Mouse (Mus musculus): ENCODE measurements at regions not wholly inside any gene's neighbourhood (a gene's known extent, or its start where the extent isn't known, plus 50 kb on each side); places are given as distances from the start of the nearest gene placed in this dataset.

- H3K27ac ChIP-seq (ENCODE audit: insufficient read depth, low read depth, low read length, poor library complexity, severe bottlenecking), result no peak overlapping the region
- no peak for DNase-seq (ENCODE audit: low read depth, low spot score)
- H3K36me3 ChIP-seq (ENCODE audit: control insufficient read depth, insufficient read depth, low read length, poor library complexity, severe bottlenecking), result no peaks in the 10 kb centered on the region
- TF ChIP-seq ZNF384 (IDR thresholded peaks at IDR 0.05; ENCODE audit: low read depth, low read length) (no peak), MAFK (IDR thresholded peaks at IDR 0.05; ENCODE audit: insufficient read depth, low read depth, low read length) (no peak), ZC3H11A (IDR thresholded peaks at IDR 0.05; ENCODE audit: borderline replicate concordance, low read depth, low read length) (no peak), HCFC1 (IDR thresholded peaks at IDR 0.05; ENCODE audit: borderline replicate concordance, insufficient read depth, low read length) (no peak), CHD2 (IDR thresholded peaks at IDR 0.05; ENCODE audit: low read depth, low read length) (no peak)
- no peak overlapping the region for H3K4me3 ChIP-seq (ENCODE audit: insufficient read depth in 1 of 2, low read depth in 1 of 2, low read length in 2 of 2, poor library complexity in 1 of 2, severe bottlenecking in 1 of 2)
- in situ Hi-C loops (cut with MboI; ENCODE audit: low sequenced_read_pairs in 2 of 2, unreplicated experiment in 2 of 2), result no loop called here
- no peaks in the 10 kb centered on the region for H3K9me3 ChIP-seq (ENCODE audit: control insufficient read depth, insufficient read depth, low read depth, low read length)
- no peaks in the 10 kb centered on the region for H3K4me1 ChIP-seq (ENCODE audit: control insufficient read depth in 2 of 2, insufficient read depth in 2 of 2, low read length in 2 of 2, poor library complexity in 1 of 2)
- H3K9ac ChIP-seq (ENCODE audit: insufficient read depth, low read depth, low read length, poor library complexity, severe bottlenecking), result no peak overlapping the region
Observed at GRCm38 (mm10) chr3:147416926-147417325, 564.8 kb downstream of the Ttll7 start.

- H3K9ac ChIP-seq (ENCODE audit: insufficient read depth, low read depth, low read length, poor library complexity, severe bottlenecking), result no peak overlapping the region
- no peaks in the 10 kb centered on the region for H3K9me3 ChIP-seq (ENCODE audit: control insufficient read depth, insufficient read depth, low read depth, low read length)
- in situ Hi-C loops (cut with MboI; ENCODE audit: low sequenced_read_pairs in 2 of 2, unreplicated experiment in 2 of 2), result no loop called here
- H3K4me3 ChIP-seq (ENCODE audit: insufficient read depth in 1 of 2, low read depth in 1 of 2, low read length in 2 of 2, poor library complexity in 1 of 2, severe bottlenecking in 1 of 2), result no peak overlapping the region
- no peak overlapping the region for H3K27ac ChIP-seq (ENCODE audit: insufficient read depth, low read depth, low read length, poor library complexity, severe bottlenecking)
- no peak for DNase-seq (ENCODE audit: low read depth, low spot score)
- no peak for TF ChIP-seq HCFC1 (IDR thresholded peaks at IDR 0.05; ENCODE audit: borderline replicate concordance, insufficient read depth, low read length)
- TF ChIP-seq CHD2 (IDR thresholded peaks at IDR 0.05; ENCODE audit: low read depth, low read length), result no peak
- no peak for TF ChIP-seq ZNF384 (IDR thresholded peaks at IDR 0.05; ENCODE audit: low read depth, low read length)
- TF ChIP-seq MAFK (IDR thresholded peaks at IDR 0.05; ENCODE audit: insufficient read depth, low read depth, low read length), result no peak
- TF ChIP-seq ZC3H11A (IDR thresholded peaks at IDR 0.05; ENCODE audit: borderline replicate concordance, low read depth, low read length), result no peak
- H3K4me1 ChIP-seq (ENCODE audit: control insufficient read depth in 2 of 2, insufficient read depth in 2 of 2, low read length in 2 of 2, poor library complexity in 1 of 2), result no peaks in the 10 kb centered on the region
- H3K36me3 ChIP-seq (ENCODE audit: control insufficient read depth, insufficient read depth, low read length, poor library complexity, severe bottlenecking), result no peaks in the 10 kb centered on the region
Observed at GRCm38 (mm10) chr3:147419129-147419528, 567.0 kb downstream of the Ttll7 start.

- no peak for TF ChIP-seq ZNF384 (IDR thresholded peaks at IDR 0.05; ENCODE audit: low read depth, low read length)
- TF ChIP-seq CHD2 (IDR thresholded peaks at IDR 0.05; ENCODE audit: low read depth, low read length), result no peak
- no peak for TF ChIP-seq ZC3H11A (IDR thresholded peaks at IDR 0.05; ENCODE audit: borderline replicate concordance, low read depth, low read length)
- TF ChIP-seq HCFC1 (IDR thresholded peaks at IDR 0.05; ENCODE audit: borderline replicate concordance, insufficient read depth, low read length), result no peak
- no peak for TF ChIP-seq MAFK (IDR thresholded peaks at IDR 0.05; ENCODE audit: insufficient read depth, low read depth, low read length)
- no peak overlapping the region for H3K4me3 ChIP-seq (ENCODE audit: insufficient read depth in 1 of 2, low read depth in 1 of 2, low read length in 2 of 2, poor library complexity in 1 of 2, severe bottlenecking in 1 of 2)
- in situ Hi-C loops (cut with MboI; ENCODE audit: low sequenced_read_pairs in 2 of 2, unreplicated experiment in 2 of 2), result no loop called here
- H3K9me3 ChIP-seq (ENCODE audit: control insufficient read depth, insufficient read depth, low read depth, low read length), result no peaks in the 10 kb centered on the region
- H3K9ac ChIP-seq (ENCODE audit: insufficient read depth, low read depth, low read length, poor library complexity, severe bottlenecking), result no peak overlapping the region
- DNase-seq (ENCODE audit: low read depth, low spot score), result no peak
- no peaks in the 10 kb centered on the region for H3K4me1 ChIP-seq (ENCODE audit: control insufficient read depth in 2 of 2, insufficient read depth in 2 of 2, low read length in 2 of 2, poor library complexity in 1 of 2)
- H3K36me3 ChIP-seq (ENCODE audit: control insufficient read depth, insufficient read depth, low read length, poor library complexity, severe bottlenecking), result no peaks in the 10 kb centered on the region
- no peak overlapping the region for H3K27ac ChIP-seq (ENCODE audit: insufficient read depth, low read depth, low read length, poor library complexity, severe bottlenecking)
Observed at GRCm38 (mm10) chr3:147422196-147422595, 570.0 kb downstream of the Ttll7 start.

- no peak overlapping the region for H3K4me3 ChIP-seq (ENCODE audit: insufficient read depth in 1 of 2, low read depth in 1 of 2, low read length in 2 of 2, poor library complexity in 1 of 2, severe bottlenecking in 1 of 2)
- no peaks in the 10 kb centered on the region for H3K9me3 ChIP-seq (ENCODE audit: control insufficient read depth, insufficient read depth, low read depth, low read length)
- no peak overlapping the region for H3K27ac ChIP-seq (ENCODE audit: insufficient read depth, low read depth, low read length, poor library complexity, severe bottlenecking)
- TF ChIP-seq CHD2 (IDR thresholded peaks at IDR 0.05; ENCODE audit: low read depth, low read length) (no peak), HCFC1 (IDR thresholded peaks at IDR 0.05; ENCODE audit: borderline replicate concordance, insufficient read depth, low read length) (no peak)
- in situ Hi-C loops (cut with MboI; ENCODE audit: low sequenced_read_pairs in 2 of 2, unreplicated experiment in 2 of 2), result no loop called here
- no peak for DNase-seq (ENCODE audit: low read depth, low spot score)
- no peaks in the 10 kb centered on the region for H3K4me1 ChIP-seq (ENCODE audit: control insufficient read depth in 2 of 2, insufficient read depth in 2 of 2, low read length in 2 of 2, poor library complexity in 1 of 2)
- H3K36me3 ChIP-seq (ENCODE audit: control insufficient read depth, insufficient read depth, low read length, poor library complexity, severe bottlenecking), result no peaks in the 10 kb centered on the region
- H3K9ac ChIP-seq (ENCODE audit: insufficient read depth, low read depth, low read length, poor library complexity, severe bottlenecking), result no peak overlapping the region
Observed at GRCm38 (mm10) chr3:147423895-147424575, 571.9 kb downstream of the Ttll7 start.

- in situ Hi-C loops (cut with MboI; ENCODE audit: low sequenced_read_pairs in 2 of 2, unreplicated experiment in 2 of 2), result no loop called here
- H3K4me3 ChIP-seq (ENCODE audit: insufficient read depth in 1 of 2, low read depth in 1 of 2, low read length in 2 of 2, poor library complexity in 1 of 2, severe bottlenecking in 1 of 2), result no peak overlapping the region
- H3K9ac ChIP-seq (ENCODE audit: insufficient read depth, low read depth, low read length, poor library complexity, severe bottlenecking), result no peak overlapping the region
- H3K4me1 ChIP-seq (ENCODE audit: control insufficient read depth in 2 of 2, insufficient read depth in 2 of 2, low read length in 2 of 2, poor library complexity in 1 of 2), result no peaks in the 10 kb centered on the region
- DNase-seq (ENCODE audit: low read depth, low spot score), result no peak
- no peaks in the 10 kb centered on the region for H3K9me3 ChIP-seq (ENCODE audit: control insufficient read depth, insufficient read depth, low read depth, low read length)
- TF ChIP-seq HCFC1 (IDR thresholded peaks at IDR 0.05; ENCODE audit: borderline replicate concordance, insufficient read depth, low read length) (no peak), MAFK (IDR thresholded peaks at IDR 0.05; ENCODE audit: insufficient read depth, low read depth, low read length) (no peak), CHD2 (IDR thresholded peaks at IDR 0.05; ENCODE audit: low read depth, low read length) (no peak), ZNF384 (IDR thresholded peaks at IDR 0.05; ENCODE audit: low read depth, low read length) (no peak), ZC3H11A (IDR thresholded peaks at IDR 0.05; ENCODE audit: borderline replicate concordance, low read depth, low read length) (no peak)
- H3K27ac ChIP-seq (ENCODE audit: insufficient read depth, low read depth, low read length, poor library complexity, severe bottlenecking), result no peak overlapping the region
- H3K36me3 ChIP-seq (ENCODE audit: control insufficient read depth, insufficient read depth, low read length, poor library complexity, severe bottlenecking), result no peaks in the 10 kb centered on the region
Observed at GRCm38 (mm10) chr3:147428837-147429236, 576.7 kb downstream of the Ttll7 start.

Data from ES-E14 (cell line).